Mouse (Mus musculus): ENCODE data around the gene Itgae. TPM values are rescaled to one million over a fixed set of nuclear protein-coding genes. Genes with fewer than 3 reads are reported as not detected.
"Not testable (repeated sequence)": the region's sequence is repeated elsewhere in the genome, so short reads cannot be mapped to it uniquely, and the experiment has no call there.

Itgae gene
- polyA plus RNA-seq, 1 experiment from 2014 or later: 0.27 TPM

- no peaks in the 10 kb centered on the region for H3K4me1 ChIP-seq (ENCODE audit: control insufficient read depth, insufficient read depth, low read length)
- H3K27ac ChIP-seq (ENCODE audit: low read depth, low read length): no peak overlapping the region
- no peak overlapping the region for H3K9ac ChIP-seq (ENCODE audit: low read length)
- no peak overlapping the region for H3K4me3 ChIP-seq (ENCODE audit: low read depth, low read length)
- H3K9me3 ChIP-seq (ENCODE audit: control insufficient read depth, low read length): no peaks in the 10 kb centered on the region
- ATAC-seq (ENCODE audit: low FRiP score): no peak
- no peak overlapping the region for H3K4me2 ChIP-seq
- H3K36me3 ChIP-seq (ENCODE audit: control insufficient read depth, insufficient read depth, low read length): no peaks in the 10 kb centered on the region
- H3K27me3 ChIP-seq (ENCODE audit: control insufficient read depth, insufficient read depth, low read length): no peaks in the 10 kb centered on the region
- DNase-seq (ENCODE audit: low spot score, missing footprints): no peak
- WGBS: 74% methylated on average over 14 of the region's 14 CpGs
These were observed 9.8 kb downstream of the Itgae start for GRCm38 (mm10) chr11:73099976-73100750.

- DNase-seq (ENCODE audit: low spot score, missing footprints) (no peak), ATAC-seq (ENCODE audit: low FRiP score) (no peak)
- Histone ChIP-seq H3K4me3 (ENCODE audit: low read depth, low read length) (no peak overlapping the region), H3K27me3 (ENCODE audit: control insufficient read depth, insufficient read depth, low read length) (no peaks in the 10 kb centered on the region), H3K27ac (ENCODE audit: low read depth, low read length) (no peak overlapping the region), H3K4me1 (ENCODE audit: control insufficient read depth, insufficient read depth, low read length) (no peaks in the 10 kb centered on the region), H3K9me3 (ENCODE audit: control insufficient read depth, low read length) (no peaks in the 10 kb centered on the region), H3K9ac (ENCODE audit: low read length) (no peak overlapping the region), H3K4me2 (no peak overlapping the region), H3K36me3 (ENCODE audit: control insufficient read depth, insufficient read depth, low read length) (no peaks in the 10 kb centered on the region)
- WGBS: 82% methylated on average over 4 of the region's 4 CpGs
These were observed 10.9 kb downstream of the Itgae start for GRCm38 (mm10) chr11:73101308-73101707.

GRCm38 (mm10) chr11:73105246-73105645, 14.9 kb downstream of the Itgae start:
- no peak for ATAC-seq (ENCODE audit: low FRiP score)
- Histone ChIP-seq H3K36me3 (ENCODE audit: control insufficient read depth, insufficient read depth, low read length) (no peaks in the 10 kb centered on the region), H3K9me3 (ENCODE audit: control insufficient read depth, low read length) (no peaks in the 10 kb centered on the region), H3K4me1 (ENCODE audit: control insufficient read depth, insufficient read depth, low read length) (no peaks in the 10 kb centered on the region), H3K4me2 (no peak overlapping the region), H3K27ac (ENCODE audit: low read depth, low read length) (no peak overlapping the region), H3K9ac (ENCODE audit: low read length) (no peak overlapping the region), H3K4me3 (ENCODE audit: low read depth, low read length) (no peak overlapping the region), H3K27me3 (ENCODE audit: control insufficient read depth, insufficient read depth, low read length) (no peaks in the 10 kb centered on the region)
- 62% methylated on average over 3 of the region's 3 CpGs for WGBS
- no peak for DNase-seq (ENCODE audit: low spot score, missing footprints)

GRCm38 (mm10) chr11:73107358-73107757, 17.0 kb downstream of the Itgae start:
- H3K9me3 ChIP-seq (ENCODE audit: control insufficient read depth, low read length); H3K9ac ChIP-seq (ENCODE audit: low read length); H3K27me3 ChIP-seq (ENCODE audit: control insufficient read depth, insufficient read depth, low read length); H3K27ac ChIP-seq (ENCODE audit: low read depth, low read length); ATAC-seq (ENCODE audit: low FRiP score); H3K4me1 ChIP-seq (ENCODE audit: control insufficient read depth, insufficient read depth, low read length); H3K36me3 ChIP-seq (ENCODE audit: control insufficient read depth, insufficient read depth, low read length); H3K4me3 ChIP-seq (ENCODE audit: low read depth, low read length); H3K4me2 ChIP-seq; DNase-seq (ENCODE audit: low spot score, missing footprints): not testable (repeated sequence)
- WGBS: 50% methylated on average over 3 of the region's 3 CpGs

GRCm38 (mm10) chr11:73108195-73108897, 18.0 kb downstream of the Itgae start:
- DNase-seq (ENCODE audit: low spot score, missing footprints): no peak
- H3K36me3 ChIP-seq (ENCODE audit: control insufficient read depth, insufficient read depth, low read length): no peaks in the 10 kb centered on the region
- no peak for ATAC-seq (ENCODE audit: low FRiP score)
- no peaks in the 10 kb centered on the region for H3K9me3 ChIP-seq (ENCODE audit: control insufficient read depth, low read length)
- no peak overlapping the region for H3K4me2 ChIP-seq
- no peaks in the 10 kb centered on the region for H3K4me1 ChIP-seq (ENCODE audit: control insufficient read depth, insufficient read depth, low read length)
- no peak overlapping the region for H3K27ac ChIP-seq (ENCODE audit: low read depth, low read length)
- no peak overlapping the region for H3K4me3 ChIP-seq (ENCODE audit: low read depth, low read length)
- H3K9ac ChIP-seq (ENCODE audit: low read length): no peak overlapping the region
- H3K27me3 ChIP-seq (ENCODE audit: control insufficient read depth, insufficient read depth, low read length): no peaks in the 10 kb centered on the region
- WGBS: 77% methylated on average over 5 of the region's 5 CpGs

GRCm38 (mm10) chr11:73108898-73109625, 18.7 kb downstream of the Itgae start:
- no peaks in the 10 kb centered on the region for H3K4me1 ChIP-seq (ENCODE audit: control insufficient read depth, insufficient read depth, low read length)
- H3K27me3 ChIP-seq (ENCODE audit: control insufficient read depth, insufficient read depth, low read length): no peaks in the 10 kb centered on the region
- no peak overlapping the region for H3K4me3 ChIP-seq (ENCODE audit: low read depth, low read length)
- H3K9ac ChIP-seq (ENCODE audit: low read length): no peak overlapping the region
- no peaks in the 10 kb centered on the region for H3K36me3 ChIP-seq (ENCODE audit: control insufficient read depth, insufficient read depth, low read length)
- no peak for DNase-seq (ENCODE audit: low spot score, missing footprints)
- H3K9me3 ChIP-seq (ENCODE audit: control insufficient read depth, low read length): no peaks in the 10 kb centered on the region
- 90% methylated on average over 14 of the region's 14 CpGs for whole genome bisulfite sequencing
- ATAC-seq (ENCODE audit: low FRiP score): no peak
- no peak overlapping the region for H3K4me2 ChIP-seq
- no peak overlapping the region for H3K27ac ChIP-seq (ENCODE audit: low read depth, low read length)

GRCm38 (mm10) chr11:73109941-73110340, 19.6 kb downstream of the Itgae start:
- H3K36me3 ChIP-seq (ENCODE audit: control insufficient read depth, insufficient read depth, low read length): no peaks in the 10 kb centered on the region
- H3K27me3 ChIP-seq (ENCODE audit: control insufficient read depth, insufficient read depth, low read length): no peaks in the 10 kb centered on the region
- ATAC-seq (ENCODE audit: low FRiP score): no peak

GRCm38 (mm10) chr11:73111414-73111813, 21.0 kb downstream of the Itgae start:
- H3K4me1 ChIP-seq (ENCODE audit: control insufficient read depth, insufficient read depth, low read length): no peaks in the 10 kb centered on the region
- DNase-seq (ENCODE audit: low spot score, missing footprints) (no peak), ATAC-seq (ENCODE audit: low FRiP score) (no peak)
- no peaks in the 10 kb centered on the region for H3K9me3 ChIP-seq (ENCODE audit: control insufficient read depth, low read length)
- H3K27ac ChIP-seq (ENCODE audit: low read depth, low read length): no peak overlapping the region
- no peak overlapping the region for H3K4me2 ChIP-seq
- H3K9ac ChIP-seq (ENCODE audit: low read length): no peak overlapping the region
- H3K4me3 ChIP-seq (ENCODE audit: low read depth, low read length): no peak overlapping the region
- WGBS: 68% methylated on average over 6 of the region's 6 CpGs
- no peaks in the 10 kb centered on the region for H3K36me3 ChIP-seq (ENCODE audit: control insufficient read depth, insufficient read depth, low read length)
- no peaks in the 10 kb centered on the region for H3K27me3 ChIP-seq (ENCODE audit: control insufficient read depth, insufficient read depth, low read length)

More at GRCm38 (mm10) chr11:73109941-73110340, 19.6 kb downstream of the Itgae start:
- DNase-seq (ENCODE audit: low spot score, missing footprints): no peak
- Histone ChIP-seq H3K27ac (ENCODE audit: low read depth, low read length) (no peak overlapping the region), H3K4me1 (ENCODE audit: control insufficient read depth, insufficient read depth, low read length) (no peaks in the 10 kb centered on the region), H3K9ac (ENCODE audit: low read length) (no peak overlapping the region), H3K4me2 (no peak overlapping the region), H3K4me3 (ENCODE audit: low read depth, low read length) (no peak overlapping the region), H3K9me3 (ENCODE audit: control insufficient read depth, low read length) (no peaks in the 10 kb centered on the region)
- 83% methylated on average over 3 of the region's 3 CpGs for WGBS

- no peaks in the 10 kb centered on the region for H3K27me3 ChIP-seq (ENCODE audit: control insufficient read depth, insufficient read depth, low read length)
- no peak for ATAC-seq (ENCODE audit: low FRiP score)
- no peak overlapping the region for H3K9ac ChIP-seq (ENCODE audit: low read length)
- H3K9me3 ChIP-seq (ENCODE audit: control insufficient read depth, low read length): no peaks in the 10 kb centered on the region
- H3K4me3 ChIP-seq (ENCODE audit: low read depth, low read length): no peak overlapping the region
- no peak overlapping the region for H3K4me2 ChIP-seq
- 86% methylated on average over 6 of the region's 6 CpGs for WGBS
- H3K4me1 ChIP-seq (ENCODE audit: control insufficient read depth, insufficient read depth, low read length): no peaks in the 10 kb centered on the region
- no peak overlapping the region for H3K27ac ChIP-seq (ENCODE audit: low read depth, low read length)
- no peak for DNase-seq (ENCODE audit: low spot score, missing footprints)
- peaks cover 6% of the 10 kb centered on the region; the same call in 1 of the 2 replicates for H3K36me3 ChIP-seq (ENCODE audit: control insufficient read depth, insufficient read depth, low read length)
These were observed 36.1 kb downstream of the Itgae start for GRCm38 (mm10) chr11:73126495-73126894.

Measured in midbrain, embryonic 11.5 days (tissue).